ENCODE assay signal across 18 mouse cellular contexts in genomic region chr13:97274757-97275156, GRCm38 (mm10).
"Had no signal": no experiment of that assay in that cellular context is flagged by ENCODE, and none has a peak within 500 bp of the region (broad histone marks: within the 10 kb centered on the region; RNA-seq: fewer than 3 reads in every experiment).

No protein-coding gene starts in this region.

- H3K27ac ChIP-seq: macrophage; midbrain, embryonic 12.5 days; midbrain, embryonic 15.5 days; neural tube, embryonic 13.5 days; neural tube, embryonic 15.5 days had no signal

- H3K4me2 ChIP-seq: lung, embryonic 14.5 days; midbrain, embryonic 12.5 days; midbrain, embryonic 15.5 days; neural tube, embryonic 13.5 days; neural tube, embryonic 15.5 days had no signal

- H3K36me3 ChIP-seq: midbrain, embryonic 12.5 days; midbrain, embryonic 15.5 days; neural tube, embryonic 13.5 days; neural tube, embryonic 15.5 days had no signal

- H3K9ac ChIP-seq: lung, embryonic 14.5 days; midbrain, embryonic 12.5 days; midbrain, embryonic 15.5 days; neural tube, embryonic 13.5 days; neural tube, embryonic 15.5 days had no signal

- DNase-seq: lung, adult 18-20 months; lung, embryonic 14.5 days; lung, postnatal 10 days; lung, postnatal 36 days; retina, postnatal 1 day; right cerebral cortex, adult 18-20 months; right cerebral cortex, postnatal 25 days; right cerebral cortex, postnatal 4 days; spleen, adult 18-20 months; thymus, adult 18-20 months; thymus, postnatal 14 days; thymus, postnatal 36 days had no signal

- H3K4me3 ChIP-seq: megakaryocyte, embryonic 14.5 days; midbrain, embryonic 12.5 days; midbrain, embryonic 15.5 days; neural tube, embryonic 13.5 days; neural tube, embryonic 15.5 days had no signal

- H3K4me1 ChIP-seq: megakaryocyte, embryonic 14.5 days; midbrain, embryonic 12.5 days had no signal

- ATAC-seq: midbrain, embryonic 15.5 days had no signal

- H3K9me3 ChIP-seq: midbrain, embryonic 12.5 days; midbrain, embryonic 15.5 days; neural tube, embryonic 13.5 days; neural tube, embryonic 15.5 days had no signal

- H3K27me3 ChIP-seq: midbrain, embryonic 15.5 days; neural tube, embryonic 13.5 days; neural tube, embryonic 15.5 days had no signal
